Mouse (Mus musculus): ENCODE measurements around the gene Krt88. TPM values are rescaled to one million over a fixed set of nuclear protein-coding genes. Genes with fewer than 3 reads are reported as not detected.

Gene Krt88
- polyA plus RNA-seq (2012; rRNA removed) = not detected in 2 replicates

GRCm38 (mm10) chr15:101447444-101447843 lies at the start of gene Krt88:
Gene Krt88 (plus strand): TSS chr15:101447744.
- peaks cover 2% of the 10 kb centered on the region; the same call in 1 of the 2 replicates for H3K4me1 ChIP-seq (ENCODE audit: control insufficient read depth, insufficient read depth, insufficient read length, low read length)
- no peak within 1 kb of the TSS for H3K4me3 ChIP-seq (ENCODE audit: low read depth, low read length)
- H3K36me3 ChIP-seq (ENCODE audit: control insufficient read depth, insufficient read depth, low read length) = no peaks in the 10 kb centered on the region
- H3K27ac ChIP-seq (ENCODE audit: insufficient read depth, low read depth, low read length) = no peak within 1 kb of the TSS
- 68% methylated on average over 2 of the region's 2 CpGs for WGBS
- H3K27me3 ChIP-seq (ENCODE audit: control insufficient read depth, insufficient read depth, low read length) = no peaks in the 10 kb centered on the region
- TF ChIP-seq CTCF (IDR thresholded peaks at IDR 0.05; ENCODE audit: extremely low read depth, insufficient read length, insufficient replicate concordance, low read depth, low read length) (no peak), POLR2A (IDR thresholded peaks at IDR 0.05; ENCODE audit: low read depth, low read length) (no peak)

- 78% methylated on average over 8 of the region's 8 CpGs for WGBS
- H3K4me1 ChIP-seq (ENCODE audit: control insufficient read depth, insufficient read depth, insufficient read length, low read length) = no peaks in the 10 kb centered on the region
- H3K36me3 ChIP-seq (ENCODE audit: control insufficient read depth, insufficient read depth, low read length) = peaks cover 5% of the 10 kb centered on the region; the same call in 1 of the 2 replicates
Observed at GRCm38 (mm10) chr15:101398269-101398668, 49.3 kb upstream of the Krt88 start.

GRCm38 (mm10) chr15:101410775-101411174 lies 36.8 kb upstream of the Krt88 start, which contains the start of gene Krt7:
Gene Krt7 (plus strand): TSS chr15:101411043.
- Histone ChIP-seq H3K27ac (ENCODE audit: insufficient read depth, low read depth, low read length) (peak within 1 kb of the TSS; percentile 25), H3K4me3 (ENCODE audit: low read depth, low read length) (peak within 1 kb of the TSS; percentile 74), H3K4me1 (ENCODE audit: control insufficient read depth, insufficient read depth, insufficient read length, low read length) (peaks cover 27% of the 10 kb centered on the region), H3K27me3 (ENCODE audit: control insufficient read depth, insufficient read depth, low read length) (no peaks in the 10 kb centered on the region), H3K36me3 (ENCODE audit: control insufficient read depth, insufficient read depth, low read length) (no peaks in the 10 kb centered on the region)
- no peak for TF ChIP-seq POLR2A (IDR thresholded peaks at IDR 0.05; ENCODE audit: low read depth, low read length)
- no peak for TF ChIP-seq CTCF (IDR thresholded peaks at IDR 0.05; ENCODE audit: extremely low read depth, insufficient read length, insufficient replicate concordance, low read depth, low read length)
- 24% methylated on average over 2 of the region's 2 CpGs for WGBS

More at GRCm38 (mm10) chr15:101398269-101398668, 49.3 kb upstream of the Krt88 start:
- H3K27ac ChIP-seq (ENCODE audit: insufficient read depth, low read depth, low read length) = no peak overlapping the region
- no peak overlapping the region for H3K4me3 ChIP-seq (ENCODE audit: low read depth, low read length)
- TF ChIP-seq POLR2A (IDR thresholded peaks at IDR 0.05; ENCODE audit: low read depth, low read length) (no peak), CTCF (IDR thresholded peaks at IDR 0.05; ENCODE audit: extremely low read depth, insufficient read length, insufficient replicate concordance, low read depth, low read length) (no peak)
- H3K27me3 ChIP-seq (ENCODE audit: control insufficient read depth, insufficient read depth, low read length) = no peaks in the 10 kb centered on the region

- Histone ChIP-seq H3K4me1 (ENCODE audit: control insufficient read depth, insufficient read depth, insufficient read length, low read length) (peaks cover 27% of the 10 kb centered on the region), H3K36me3 (ENCODE audit: control insufficient read depth, insufficient read depth, low read length) (no peaks in the 10 kb centered on the region), H3K27ac (ENCODE audit: insufficient read depth, low read depth, low read length) (peak overlapping the region; percentile 25), H3K4me3 (ENCODE audit: low read depth, low read length) (peak overlapping the region; percentile 74), H3K27me3 (ENCODE audit: control insufficient read depth, insufficient read depth, low read length) (no peaks in the 10 kb centered on the region)
- TF ChIP-seq CTCF (IDR thresholded peaks at IDR 0.05; ENCODE audit: extremely low read depth, insufficient read length, insufficient replicate concordance, low read depth, low read length) = no peak
- no peak; the same call in 1 of the 2 replicates for TF ChIP-seq POLR2A (IDR thresholded peaks at IDR 0.05; ENCODE audit: low read depth, low read length)
- WGBS = 24% methylated on average over 31 of the region's 31 CpGs
Observed at GRCm38 (mm10) chr15:101412188-101412587, 35.4 kb upstream of the Krt88 start.

GRCm38 (mm10) chr15:101413916-101414635 lies 33.5 kb upstream of the Krt88 start:
- Histone ChIP-seq H3K4me1 (ENCODE audit: control insufficient read depth, insufficient read depth, insufficient read length, low read length) (peaks cover 27% of the 10 kb centered on the region), H3K4me3 (ENCODE audit: low read depth, low read length) (no peak overlapping the region), H3K36me3 (ENCODE audit: control insufficient read depth, insufficient read depth, low read length) (no peaks in the 10 kb centered on the region), H3K27ac (ENCODE audit: insufficient read depth, low read depth, low read length) (peak overlapping the region; percentile 9; the same call in 1 of the 2 replicates), H3K27me3 (ENCODE audit: control insufficient read depth, insufficient read depth, low read length) (no peaks in the 10 kb centered on the region)
- TF ChIP-seq POLR2A (IDR thresholded peaks at IDR 0.05; ENCODE audit: low read depth, low read length) (no peak), CTCF (IDR thresholded peaks at IDR 0.05; ENCODE audit: extremely low read depth, insufficient read length, insufficient replicate concordance, low read depth, low read length) (0 out of 2 replicates have a peak, but pooled peaks have one; percentile 9)
- WGBS = 51% methylated on average over 7 of the region's 7 CpGs

- Histone ChIP-seq H3K36me3 (ENCODE audit: control insufficient read depth, insufficient read depth, low read length) (no peaks in the 10 kb centered on the region; the same call in 1 of the 2 replicates), H3K4me1 (ENCODE audit: control insufficient read depth, insufficient read depth, insufficient read length, low read length) (peaks cover 27% of the 10 kb centered on the region), H3K27ac (ENCODE audit: insufficient read depth, low read depth, low read length) (no peak overlapping the region), H3K4me3 (ENCODE audit: low read depth, low read length) (no peak overlapping the region), H3K27me3 (ENCODE audit: control insufficient read depth, insufficient read depth, low read length) (no peaks in the 10 kb centered on the region)
- TF ChIP-seq POLR2A (IDR thresholded peaks at IDR 0.05; ENCODE audit: low read depth, low read length) = no peak
- WGBS = 34% methylated on average over 11 of the region's 11 CpGs
Observed at GRCm38 (mm10) chr15:101414807-101415565, 32.6 kb upstream of the Krt88 start.

- H3K27ac ChIP-seq (ENCODE audit: insufficient read depth, low read depth, low read length) = no peak overlapping the region
- no peaks in the 10 kb centered on the region for H3K27me3 ChIP-seq (ENCODE audit: control insufficient read depth, insufficient read depth, low read length)
- peaks cover 5% of the 10 kb centered on the region for H3K4me1 ChIP-seq (ENCODE audit: control insufficient read depth, insufficient read depth, insufficient read length, low read length)
- TF ChIP-seq CTCF (IDR thresholded peaks at IDR 0.05; ENCODE audit: extremely low read depth, insufficient read length, insufficient replicate concordance, low read depth, low read length) (no peak), POLR2A (IDR thresholded peaks at IDR 0.05; ENCODE audit: low read depth, low read length) (no peak)
- H3K36me3 ChIP-seq (ENCODE audit: control insufficient read depth, insufficient read depth, low read length) = peaks cover 7% of the 10 kb centered on the region
- H3K4me3 ChIP-seq (ENCODE audit: low read depth, low read length) = no peak overlapping the region
- 83% methylated on average over 4 of the region's 4 CpGs for WGBS
Observed at GRCm38 (mm10) chr15:101418950-101419349, 28.6 kb upstream of the Krt88 start.
